Mouse (Mus musculus) ES-E14 (cell line): ENCODE data around the gene Inpp5f. TPM values are rescaled to one million over a fixed set of nuclear protein-coding genes. Genes with fewer than 3 reads are reported as not detected.
A peak's percentile ranks its signal among the peaks of the same experiment; 100 is the strongest.

Source experiments
- DNase-seq: peaks from one replicate; pipeline ENCODE4 v3.0.0-alpha.2; 2013; ENCODE audit warnings: low read depth, low spot score
- H3K27ac ChIP-seq: 2 replicates; pipeline ENCODE4 v1.5.1; 2012; ENCODE audit warnings: low read depth, mild to moderate bottlenecking, low read length, moderate library complexity, mixed read lengths; ENCODE audit not compliant: poor library complexity, insufficient read depth, severe bottlenecking
- H3K36me3 ChIP-seq: 2 replicates; pipeline ENCODE4 v1.6.1; 2012; ENCODE audit warnings: mild to moderate bottlenecking, low read length, moderate library complexity, mixed read lengths; ENCODE audit not compliant: control insufficient read depth, poor library complexity, insufficient read depth, severe bottlenecking
- H3K4me1 ChIP-seq, 2 experiments: fragments of 150-350 bp in 1 of 2; sonication (generic) in 1 of 2; 2 replicates each; pipeline ENCODE4 v1.6.1; 2012; ENCODE audit warnings: low read length in 2 of 2, mild to moderate bottlenecking in 1 of 2, mixed read lengths in 1 of 2; ENCODE audit not compliant: control insufficient read depth in 2 of 2, insufficient read depth in 2 of 2, poor library complexity in 1 of 2
- H3K4me3 ChIP-seq, 2 experiments: fragments of 150-350 bp in 1 of 2; sonication (generic) in 1 of 2; 2 replicates each; pipeline ENCODE4 v1.5.1; 2012; ENCODE audit warnings: low read length in 2 of 2, low read depth in 1 of 2, mild to moderate bottlenecking in 1 of 2, mixed read lengths in 1 of 2; ENCODE audit not compliant: insufficient read depth in 1 of 2, poor library complexity in 1 of 2, severe bottlenecking in 1 of 2
- H3K9ac ChIP-seq: 2 replicates; pipeline ENCODE4 v1.6.1; 2012; ENCODE audit warnings: low read depth, mild to moderate bottlenecking, low read length, mixed read lengths; ENCODE audit not compliant: poor library complexity, insufficient read depth, severe bottlenecking
- H3K9me3 ChIP-seq: fragments of 150-350 bp; sonication (generic); 2 replicates; pipeline ENCODE4 v1.6.1; 2012; ENCODE audit warnings: low read depth, mild to moderate bottlenecking, low read length; ENCODE audit not compliant: control insufficient read depth, insufficient read depth
- CHD2 ChIP-seq: IDR thresholded peaks from 2 replicates; pipeline ENCODE4 v1.6.1; 2014; ENCODE audit warnings: mild to moderate bottlenecking, low read depth, low read length, inconsistent platforms
- HCFC1 ChIP-seq: IDR thresholded peaks from 2 replicates; pipeline ENCODE4 v1.6.1; 2012; ENCODE audit warnings: low read length, inconsistent platforms, borderline replicate concordance; ENCODE audit not compliant: insufficient read depth
- MAFK ChIP-seq: IDR thresholded peaks from 2 replicates; pipeline ENCODE4 v1.6.1; 2014; ENCODE audit warnings: mild to moderate bottlenecking, low read depth, low read length, inconsistent platforms; ENCODE audit not compliant: insufficient read depth
- ZC3H11A ChIP-seq: IDR thresholded peaks from 2 replicates; pipeline ENCODE4 v1.6.1; 2012; ENCODE audit warnings: low read depth, mild to moderate bottlenecking, inconsistent platforms, low read length, borderline replicate concordance
- ZNF384 ChIP-seq: IDR thresholded peaks from 2 replicates; pipeline ENCODE4 v1.6.1; 2012; ENCODE audit warnings: low read depth, low read length, inconsistent platforms
- in situ Hi-C, 2 experiments: fragments of 600-800 bp; cut with MboI; formaldehyde crosslinking; loops; one replicate each; pipeline ENCODE4 v1.15.1; 2025; ENCODE audit warnings: low sequenced_read_pairs in 2 of 2, inconsistent platforms in 1 of 2; ENCODE audit not compliant: unreplicated experiment in 2 of 2
- total RNA-seq: library from RNA; depleted of rRNA; stranded (reverse); fragments of 300-350 nt; gene quantifications from 2 replicates; pipeline ENCODE4 v1.2.3, GENCODE M21; 2012

Gene Inpp5f
- total RNA-seq, 1 experiment: 14.7 TPM

DNA sequence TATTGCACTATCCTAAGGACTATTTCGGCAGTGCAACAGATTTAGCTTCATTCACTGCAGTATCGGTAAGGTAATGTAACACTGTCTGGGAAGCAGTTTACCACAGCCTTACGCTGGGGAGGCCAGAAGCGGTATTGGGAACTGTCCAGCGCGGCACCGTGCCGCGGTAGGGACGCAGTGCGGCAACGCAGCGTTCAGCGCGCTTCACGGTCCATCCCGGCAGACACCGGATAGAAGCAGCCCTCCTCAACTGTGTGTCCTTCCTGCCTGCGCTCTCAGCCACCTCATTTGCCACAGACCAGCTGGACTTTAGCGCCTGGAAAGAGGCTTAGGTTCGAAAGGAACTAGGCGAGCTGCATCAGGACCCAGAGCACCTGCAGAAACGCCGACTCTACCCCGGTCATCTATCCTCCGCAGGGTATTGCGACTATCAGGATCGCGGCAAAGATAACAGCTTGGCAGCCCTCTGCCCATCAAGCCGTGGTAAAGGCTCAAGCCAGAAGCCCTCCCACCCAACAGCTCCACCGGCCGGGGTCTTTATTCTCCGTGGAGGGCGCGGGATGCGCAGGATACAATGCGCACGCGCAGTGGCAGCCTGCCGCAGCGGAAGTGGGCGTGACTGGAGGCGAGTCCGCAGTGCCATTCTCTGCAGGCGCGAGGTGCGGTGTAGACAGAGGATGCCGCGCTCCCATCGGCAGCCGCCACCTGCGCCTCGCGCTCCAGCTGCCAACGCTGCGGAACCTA, 76.9 kb downstream of the Inpp5f start:
- Histone ChIP-seq H3K4me1 (no peaks in the 10 kb centered on the region), H3K27ac (no peak overlapping the region), H3K9ac (no peak overlapping the region), H3K9me3 (no peaks in the 10 kb centered on the region), H3K36me3 (peaks cover 7% of the 10 kb centered on the region; the same call in 1 of the 2 replicates), H3K4me3 (peak overlapping the region; percentile 68 to 82)
- in situ Hi-C loops: loop anchor here (10.0 to 25.0 kb wide), 2 partner anchors 213 to 276 kb away; partner anchors contain the start of gene Rgs10 (in 1 of the 2)
- peak; percentile 42 for DNase-seq
- TF ChIP-seq ZC3H11A (no peak), ZNF384 (no peak), CHD2 (no peak), HCFC1 (0 out of 2 replicates have a peak, but pooled peaks have one; percentile 28)

DNA sequence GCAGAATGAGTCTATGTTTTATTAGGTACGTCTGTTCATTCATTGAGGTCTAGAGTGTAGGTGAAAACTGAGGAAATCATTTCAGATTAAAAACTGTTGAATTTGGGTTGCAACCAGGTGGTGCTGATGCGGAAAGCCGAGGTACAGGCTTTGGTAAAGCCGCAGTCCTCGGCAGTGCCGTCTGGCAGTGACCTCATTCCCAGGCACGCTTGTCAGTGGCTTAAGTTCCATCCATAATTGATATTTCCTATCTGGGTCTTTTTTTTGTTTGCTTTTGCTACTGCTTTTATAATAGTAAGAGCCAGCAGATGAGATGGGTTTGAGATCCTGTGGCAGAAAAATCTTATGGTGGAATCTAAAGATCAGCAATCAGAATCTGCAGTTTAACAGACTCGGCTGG, 78.2 kb downstream of the Inpp5f start:
- no peak for TF ChIP-seq CHD2
- TF ChIP-seq ZC3H11A: no peak
- TF ChIP-seq ZNF384: no peak
- no peak for TF ChIP-seq HCFC1
- TF ChIP-seq MAFK: no peak
- H3K27ac ChIP-seq: no peak overlapping the region
- no peaks in the 10 kb centered on the region for H3K4me1 ChIP-seq
- no peak overlapping the region for H3K9ac ChIP-seq
- H3K9me3 ChIP-seq: no peaks in the 10 kb centered on the region
- in situ Hi-C loops: loop anchor here (10.0 to 25.0 kb wide), 2 partner anchors 215 to 277 kb away; partner anchors contain the start of gene Rgs10 (in 1 of the 2)
- peaks cover 9% of the 10 kb centered on the region; the same call in 1 of the 2 replicates for H3K36me3 ChIP-seq
- no peak overlapping the region for H3K4me3 ChIP-seq
- no peak for DNase-seq

DNA sequence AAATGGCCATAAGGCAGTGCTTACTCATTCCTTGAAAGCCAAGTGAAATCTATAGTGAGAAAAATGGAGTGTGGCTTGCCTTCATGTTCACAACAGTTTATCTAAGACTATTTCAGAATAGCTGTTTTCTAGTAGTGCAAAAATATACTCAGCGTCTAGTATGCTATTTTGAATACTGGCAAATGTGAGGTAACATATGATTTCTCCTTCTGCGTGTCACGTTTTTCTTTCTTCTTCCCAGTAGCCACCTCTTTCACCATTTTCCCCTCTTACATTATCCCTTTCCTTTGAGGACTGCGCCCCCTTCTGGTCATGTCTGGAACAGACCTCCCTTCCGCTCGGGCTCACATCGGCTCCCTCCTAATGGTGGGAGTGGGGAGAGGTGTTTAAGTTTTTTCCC, 78.9 kb downstream of the Inpp5f start:
- H3K9ac ChIP-seq: no peak overlapping the region
- no peak for TF ChIP-seq ZNF384
- TF ChIP-seq ZC3H11A: peak; percentile 60; the same call in 1 of the 2 replicates
- H3K36me3 ChIP-seq: peaks cover 16% of the 10 kb centered on the region
- H3K27ac ChIP-seq: no peak overlapping the region
- peak; percentile 55 for DNase-seq
- in situ Hi-C loops: loop anchor here (10.0 to 25.0 kb wide), 2 partner anchors 278 to 315 kb away; partner anchors contain the start of gene Rgs10 (in 1 of the 2)
- no peaks in the 10 kb centered on the region for H3K9me3 ChIP-seq
- H3K4me1 ChIP-seq: no peaks in the 10 kb centered on the region
- H3K4me3 ChIP-seq: no peak overlapping the region

DNA sequence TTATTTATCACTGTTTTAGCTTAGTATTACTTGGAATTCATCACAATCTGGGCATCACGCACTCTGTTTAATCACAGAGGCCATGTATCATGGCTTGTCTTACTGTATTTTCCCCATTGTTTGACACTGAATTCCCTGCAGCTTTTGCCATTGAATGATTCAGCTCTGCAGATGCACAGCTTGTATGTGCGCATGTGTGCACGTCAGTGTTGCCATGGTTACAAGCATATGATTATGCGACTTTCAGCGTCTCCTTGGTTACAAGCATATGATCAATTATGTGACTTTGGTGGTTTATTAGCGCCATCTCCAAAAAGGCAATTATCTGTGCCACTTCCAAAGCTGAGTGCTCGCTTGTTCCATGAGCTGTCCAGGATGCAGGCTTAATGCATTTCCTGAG, 79.7 kb downstream of the Inpp5f start:
- H3K27ac ChIP-seq: no peak overlapping the region
- no peak overlapping the region for H3K4me3 ChIP-seq
- TF ChIP-seq HCFC1: no peak
- no peak for TF ChIP-seq ZC3H11A
- TF ChIP-seq MAFK: no peak
- no peak for TF ChIP-seq ZNF384
- TF ChIP-seq CHD2: no peak
- peaks cover 18% of the 10 kb centered on the region for H3K36me3 ChIP-seq
- H3K9me3 ChIP-seq: no peaks in the 10 kb centered on the region
- no peak for DNase-seq
- in situ Hi-C loops: loop anchor here (10.0 to 25.0 kb wide), 2 partner anchors 278 to 316 kb away; partner anchors contain the start of gene Rgs10 (in 1 of the 2)
- no peak overlapping the region for H3K9ac ChIP-seq
- no peaks in the 10 kb centered on the region for H3K4me1 ChIP-seq
